Mouse (Mus musculus): ENCODE results near the gene Hoxb5.

Gene Hoxb5

GRCm38 (mm10) chr11:96302381-96303150 lies 570 bp upstream of the Hoxb5 start:
- peak in 1 of 2 experiments; percentile 49 for DNase-seq

GRCm38 (mm10) chr11:96304381-96305195 lies 1.5 kb downstream of the Hoxb5 start:
- peak; percentile 57 to 62 for DNase-seq

- DNase-seq = peak in 1 of 2 experiments; percentile 57
Measured at GRCm38 (mm10) chr11:96305505-96306182, 2.5 kb downstream of the Hoxb5 start.

- DNase-seq = peak in 1 of 2 experiments; percentile 71
Measured at GRCm38 (mm10) chr11:96306183-96306907, 3.2 kb downstream of the Hoxb5 start.

DNA sequence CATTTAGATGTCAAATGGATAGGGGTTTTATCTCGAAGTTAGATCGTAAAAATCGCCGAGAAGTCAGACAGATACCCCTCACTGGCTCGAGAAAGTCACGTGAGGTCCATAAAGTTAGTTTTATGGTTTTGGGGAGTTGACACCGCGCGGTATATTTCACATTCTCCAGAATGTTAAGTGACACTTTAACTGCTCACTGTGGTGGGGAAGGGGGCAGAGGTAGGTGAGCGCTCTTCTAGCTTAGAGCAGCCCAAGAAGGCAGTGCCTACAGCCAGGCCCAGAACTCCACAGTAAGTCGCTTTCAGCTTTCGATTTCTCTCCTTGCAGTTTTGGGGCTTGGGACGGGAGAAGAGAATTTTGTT lies 3.8 kb downstream of the Hoxb5 start:
- peak; percentile 59 to 72 for DNase-seq

DNA sequence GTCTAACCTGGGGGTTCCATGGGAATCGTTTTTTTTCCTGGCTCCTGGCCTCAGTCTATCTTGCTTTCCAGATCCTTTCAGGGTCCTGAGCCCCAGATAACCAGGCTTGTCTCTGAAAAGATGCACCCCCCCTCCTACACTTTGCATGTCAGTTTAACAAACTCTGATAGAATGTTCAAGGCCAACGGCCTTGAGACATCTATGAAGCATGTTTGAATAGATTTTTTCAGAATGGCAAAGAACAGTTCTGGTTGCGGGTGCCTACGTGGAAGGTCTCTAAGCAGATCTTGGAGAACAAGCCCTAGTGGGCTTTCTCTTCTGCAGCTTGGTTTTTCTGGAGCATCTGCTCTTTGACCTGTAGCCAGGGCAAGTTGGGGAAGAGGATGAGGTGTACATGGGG lies 5.6 kb downstream of the Hoxb5 start:
- DNase-seq = no peak

GRCm38 (mm10) chr11:96309288-96309687 lies 6.2 kb downstream of the Hoxb5 start:
- DNase-seq = peak; percentile 68 to 77

- peak in 1 of 2 experiments; percentile 66 for DNase-seq
Measured at GRCm38 (mm10) chr11:96310183-96310938, 7.2 kb downstream of the Hoxb5 start.

- peak; percentile 58 to 82 for DNase-seq
Measured at GRCm38 (mm10) chr11:96311097-96311496, 8.0 kb downstream of the Hoxb5 start.

- DNase-seq = peak; percentile 84 to 93
Measured at GRCm38 (mm10) chr11:96311520-96312417, 8.6 kb downstream of the Hoxb5 start.

DNA sequence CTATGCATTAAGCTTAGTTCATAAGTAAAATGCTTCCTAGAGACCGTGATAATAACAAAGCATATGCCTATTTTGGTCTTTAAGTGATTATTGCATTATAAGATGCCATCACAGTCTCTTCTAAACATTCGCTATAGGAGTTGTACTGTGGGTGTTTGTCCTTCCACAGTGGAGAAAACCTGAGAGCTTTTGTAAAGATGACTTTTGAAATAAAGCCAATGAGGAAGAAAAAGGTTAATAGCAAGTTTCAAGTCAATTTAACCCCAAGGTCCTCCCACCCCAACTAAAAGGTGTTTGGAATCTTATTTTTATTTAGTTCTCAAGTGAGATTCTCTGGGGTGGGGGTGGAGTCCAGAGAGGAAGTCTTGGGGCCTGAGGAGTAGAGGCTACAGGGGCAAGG lies 10.0 kb downstream of the Hoxb5 start:
- DNase-seq = no peak

DNA sequence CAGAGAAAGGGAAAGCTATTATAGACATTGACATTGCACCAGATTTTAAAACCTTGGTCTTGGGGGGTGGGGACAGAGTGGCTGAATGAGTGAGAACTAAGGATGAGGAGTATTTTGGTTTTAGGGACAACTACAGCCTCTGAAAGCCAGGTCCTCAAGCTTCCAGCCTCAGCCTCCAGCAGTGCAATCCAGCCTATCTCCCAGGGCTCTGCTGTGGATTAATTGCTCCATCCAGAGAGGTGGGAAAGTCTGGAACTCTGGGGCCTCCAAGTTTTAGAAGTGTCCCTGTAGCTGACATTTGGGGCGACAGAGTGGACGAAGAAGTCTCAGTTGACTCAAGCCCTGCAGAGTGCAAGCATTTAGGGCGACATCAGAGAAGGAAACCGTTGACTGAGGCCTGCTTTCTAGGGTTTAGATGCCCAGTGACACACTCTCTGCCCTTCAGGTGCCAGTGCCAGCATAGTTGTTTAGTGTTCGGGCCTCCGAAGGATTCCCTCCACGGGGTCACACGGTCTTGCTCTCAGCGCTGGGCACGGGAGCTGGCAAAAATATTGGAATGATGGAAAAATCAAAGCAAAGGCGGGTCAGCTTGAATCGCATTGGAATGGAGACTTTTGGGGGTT lies 10.8 kb downstream of the Hoxb5 start:
- DNase-seq = peak in 1 of 2 experiments; percentile 61

DNA sequence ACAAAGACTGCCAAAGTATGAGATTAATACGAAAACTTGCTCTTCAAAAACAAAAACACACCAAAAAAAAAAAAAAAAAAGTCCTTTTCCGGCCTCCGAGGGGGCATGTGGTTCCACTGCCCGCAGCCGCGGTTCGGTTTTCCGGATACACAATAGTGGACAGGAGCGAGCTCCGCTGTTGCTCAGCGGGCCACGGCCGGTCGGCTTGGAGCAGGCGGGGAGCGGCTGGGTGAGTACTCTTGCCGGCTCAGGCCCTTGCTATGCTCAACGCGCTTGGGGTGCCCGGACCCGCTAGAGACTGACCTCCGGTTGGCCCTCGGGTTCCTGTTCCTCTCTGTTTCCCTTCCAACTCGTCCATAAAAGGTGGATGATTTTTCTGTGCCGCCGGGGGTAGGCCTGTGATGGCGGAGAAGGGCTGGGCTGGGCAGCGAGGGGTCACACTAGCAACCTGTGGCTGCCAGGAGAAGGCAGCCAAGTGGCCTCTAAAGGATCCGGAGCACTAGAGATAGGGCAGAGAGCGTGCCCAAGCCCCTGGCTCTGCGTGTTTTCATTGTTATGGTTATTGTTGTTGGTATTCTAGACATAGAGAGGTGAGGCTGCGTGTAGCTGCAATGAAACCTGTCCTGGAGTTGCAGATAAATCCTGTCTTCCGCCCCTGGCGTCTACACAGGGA lies 11.7 kb downstream of the Hoxb5 start:
- peak; percentile 80 to 88 for DNase-seq

GRCm38 (mm10) chr11:96315344-96315681 lies 12.2 kb downstream of the Hoxb5 start:
- no peak for DNase-seq

DNA sequence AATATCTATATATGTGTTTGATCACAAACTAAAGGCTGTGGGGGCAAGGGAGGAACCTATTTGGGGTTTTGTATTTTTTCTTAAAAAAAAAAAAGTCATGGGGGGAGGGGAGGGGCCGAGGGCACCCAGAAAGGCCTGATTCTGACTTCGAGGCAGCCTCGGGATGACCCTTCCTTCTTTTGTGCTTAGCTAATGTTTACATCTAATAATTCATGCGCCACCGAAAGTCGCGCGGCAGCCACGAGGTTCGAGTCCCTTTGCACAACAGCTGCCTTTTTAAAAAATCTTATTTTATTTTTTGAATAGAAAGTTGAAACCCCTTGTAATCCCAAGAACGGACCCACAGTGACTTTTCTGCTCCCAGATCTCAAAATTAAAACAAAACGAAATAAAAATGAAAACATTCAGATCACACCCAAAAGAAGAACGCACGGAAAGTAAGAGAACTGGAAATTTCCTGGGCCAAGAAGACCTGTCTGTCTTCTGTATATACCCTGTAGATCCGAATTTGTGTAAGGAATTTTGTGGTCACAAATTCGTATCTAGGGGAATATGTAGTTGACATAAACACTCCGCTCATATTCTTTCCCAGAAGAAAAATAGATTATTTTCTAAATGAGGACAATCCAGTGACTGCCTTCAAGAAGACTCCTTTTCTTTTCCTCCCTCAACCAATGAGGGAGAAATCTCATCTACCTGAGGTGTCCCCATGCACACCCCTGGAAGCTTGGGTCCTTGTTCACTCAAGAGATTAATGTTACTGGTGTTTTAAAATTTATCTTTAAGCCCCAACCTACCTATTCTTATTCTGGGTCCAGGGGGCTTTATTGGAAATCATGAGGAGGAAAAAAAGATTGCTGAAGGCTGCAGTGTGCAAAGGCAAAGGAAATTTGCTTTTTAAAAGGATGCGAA lies 13.8 kb downstream of the Hoxb5 start:
- DNase-seq = peak in 1 of 2 experiments; percentile 47

DNA sequence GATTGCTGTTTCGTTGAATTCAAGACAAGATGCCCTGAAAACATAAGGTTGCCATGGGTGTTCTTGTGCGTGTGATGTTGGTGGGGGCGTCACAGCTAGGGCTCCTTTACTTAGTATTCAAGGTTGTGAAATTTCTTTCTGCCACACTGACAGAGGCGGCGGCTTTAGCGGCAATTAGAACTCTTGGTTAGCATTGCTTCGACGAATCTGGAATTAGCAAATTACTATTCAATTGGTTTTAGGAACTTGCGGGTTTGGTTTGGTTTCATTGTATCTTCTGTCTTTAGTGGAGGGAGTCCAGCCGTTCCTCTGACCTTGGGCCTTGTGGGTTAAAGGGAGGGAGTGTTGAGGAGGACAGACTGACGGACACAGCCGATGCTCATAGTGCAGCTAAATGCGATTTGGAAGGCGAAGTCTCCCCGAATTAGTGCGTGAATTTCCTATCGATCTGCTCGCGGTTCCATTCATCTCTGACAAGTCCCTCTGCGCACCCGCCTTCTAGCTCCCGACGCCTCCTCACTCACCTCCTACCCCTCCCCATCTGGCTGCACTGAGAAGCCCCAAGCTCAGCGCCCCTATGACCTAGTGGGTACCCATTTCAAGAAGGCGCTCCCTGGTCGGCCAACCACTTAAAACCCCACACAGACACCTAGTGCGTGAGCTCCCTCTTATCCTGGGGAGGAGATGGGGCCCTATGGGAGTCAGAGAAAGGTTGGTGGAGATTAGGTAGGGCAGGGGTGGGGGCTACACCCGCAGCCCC lies 14.7 kb downstream of the Hoxb5 start, which contains the start of gene Hoxb4:
TSS of gene Hoxb4 (plus strand) at position 660 of the 760 bp plus-strand sequence.
- peak in 1 of 2 experiments; percentile 60 for DNase-seq

DNA sequence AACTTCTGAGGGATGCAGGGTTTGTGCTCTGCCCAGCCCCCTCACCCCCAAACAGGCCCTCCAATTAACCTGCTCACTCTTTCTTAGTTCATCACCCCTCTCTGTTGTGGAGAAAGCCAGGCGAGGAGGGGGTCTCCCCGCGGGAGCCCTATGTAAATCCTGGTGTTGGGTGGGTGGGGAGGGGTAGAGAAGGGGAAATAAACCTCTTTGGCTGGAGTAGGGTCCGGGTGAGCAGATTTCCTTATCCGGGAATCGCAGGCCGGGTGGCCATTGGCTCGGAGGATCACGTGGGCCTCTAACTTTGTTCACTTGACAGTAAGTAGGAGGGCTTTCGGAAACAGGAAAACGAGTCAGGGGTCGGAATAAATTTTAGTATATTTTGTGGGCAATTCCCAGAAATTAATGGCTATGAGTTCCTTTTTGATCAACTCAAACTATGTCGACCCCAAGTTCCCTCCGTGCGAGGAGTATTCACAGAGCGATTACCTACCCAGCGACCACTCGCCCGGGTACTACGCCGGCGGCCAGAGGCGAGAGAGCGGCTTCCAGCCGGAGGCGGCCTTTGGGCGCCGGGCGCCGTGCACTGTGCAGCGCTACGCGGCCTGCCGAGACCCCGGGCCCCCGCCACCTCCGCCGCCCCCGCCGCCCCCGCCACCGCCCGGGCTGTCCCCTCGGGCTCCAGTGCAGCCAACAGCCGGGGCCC lies 15.4 kb downstream of the Hoxb5 start:
- DNase-seq = peak; percentile 92 to 96
